Mouse (Mus musculus): ENCODE data around the gene Osmr.

DNA sequence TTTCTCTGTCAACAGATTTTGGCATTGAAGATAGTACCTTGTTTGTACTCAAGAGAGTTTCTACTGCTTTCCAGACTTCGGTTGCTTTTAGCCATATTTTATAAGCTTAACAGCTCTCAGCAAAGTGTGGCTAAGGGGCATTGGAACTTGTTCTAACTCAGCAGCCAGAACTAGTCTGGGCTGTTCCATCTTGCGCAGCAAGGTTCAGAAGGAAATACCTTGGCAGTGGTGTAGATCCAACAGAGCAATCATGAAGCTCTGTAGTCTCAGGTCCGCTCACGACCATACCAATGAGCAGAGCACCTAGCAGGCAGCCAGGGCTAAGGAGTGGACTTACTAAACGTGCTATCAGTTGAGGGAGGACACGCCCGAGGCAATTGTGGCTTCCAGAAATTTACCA lies 15.0 kb downstream of the Osmr start:
- no peak for TF ChIP-seq ZC3H11A (IDR thresholded peaks at IDR 0.05; ENCODE audit: borderline replicate concordance, low read depth, low read length)
- TF ChIP-seq CHD2 (IDR thresholded peaks at IDR 0.05; ENCODE audit: low read depth, low read length), result no peak
- TF ChIP-seq ZNF384 (IDR thresholded peaks at IDR 0.05; ENCODE audit: low read depth, low read length), result no peak
- TF ChIP-seq HCFC1 (IDR thresholded peaks at IDR 0.05; ENCODE audit: borderline replicate concordance, insufficient read depth, low read length), result no peak

All from ES-E14 (cell line).